21 mouse cellular contexts compared by ENCODE assay signal in genomic region chr1:120187059-120187458, GRCm38 (mm10).
DNase-seq lines count a peak whose midpoint lies in the region; ATAC-seq lines count a peak whose summit lies in the region.
"Had no signal": no experiment of that assay in that cellular context is flagged by ENCODE, and none has a peak within 500 bp of the region (broad histone marks: within the 10 kb centered on the region; RNA-seq: fewer than 3 reads in every experiment).

No protein-coding gene starts in this region.

- no peak overlapping the region for H3K4me3 ChIP-seq in kidney, embryonic 16.5 days (ENCODE audit: low read length)
- no peak overlapping the region for H3K4me3 ChIP-seq in forebrain, embryonic 12.5 days (replicated peaks)
- no peak overlapping the region for H3K4me3 ChIP-seq in hindbrain, embryonic 13.5 days
- no peak overlapping the region for H3K4me3 ChIP-seq in midbrain, embryonic 15.5 days
- H3K4me3 ChIP-seq: embryonic facial prominence, embryonic 10.5 days; limb, embryonic 13.5 days; myocyte had no signal

- no peaks in the 10 kb centered on the region for H3K27me3 ChIP-seq in kidney, embryonic 16.5 days (ENCODE audit: insufficient read depth, low read length)
- H3K27me3 ChIP-seq in forebrain, embryonic 12.5 days, result peaks cover 3% of the 10 kb centered on the region; the same call in 1 of the 2 replicates
- no peaks in the 10 kb centered on the region for H3K27me3 ChIP-seq in hindbrain, embryonic 13.5 days
- H3K27me3 ChIP-seq in midbrain, embryonic 15.5 days (replicated peaks), result no peaks in the 10 kb centered on the region
- H3K27me3 ChIP-seq: CH12.LX; limb, embryonic 13.5 days had no signal

- intact Hi-C loops in left cerebral cortex, postnatal 25 days (cut with DNase I), result no loop called here

- no peak overlapping the region for H3K4me2 ChIP-seq in kidney, embryonic 16.5 days (replicated peaks; ENCODE audit: low read depth, low read length)
- peak overlapping the region; percentile 11; the same call in 1 of the 2 replicates for H3K4me2 ChIP-seq in forebrain, embryonic 12.5 days
- H3K4me2 ChIP-seq in hindbrain, embryonic 13.5 days, result no peak overlapping the region
- H3K4me2 ChIP-seq in midbrain, embryonic 15.5 days, result no peak overlapping the region
- H3K4me2 ChIP-seq: limb, embryonic 13.5 days had no signal

- peak; percentile 15 for DNase-seq in kidney, adult 11 months
- DNase-seq in left cerebral cortex, postnatal 25 days (ENCODE audit: low spot score in 2 of 2), result no peak
- DNase-seq in heart, adult 8-10 months (ENCODE audit: low spot score), result no peak
- no peak for DNase-seq in ovary, postnatal 10 days (ENCODE audit: low spot score)
- DNase-seq: adrenal gland, adult 2 months; cerebellum, postnatal 36 days; gastrocnemius, postnatal 25 days; heart, postnatal 10 days; right cerebral cortex, postnatal 4 days; thymus, postnatal 4 days had no signal

- no peaks in the 10 kb centered on the region for H3K9me3 ChIP-seq in kidney, embryonic 16.5 days (ENCODE audit: low read length)
- H3K9me3 ChIP-seq in forebrain, embryonic 12.5 days, result 0 out of 2 replicates have a peak, but pooled peaks cover 3% of the 10 kb centered on the region
- no peaks in the 10 kb centered on the region for H3K9me3 ChIP-seq in hindbrain, embryonic 13.5 days
- H3K9me3 ChIP-seq in midbrain, embryonic 15.5 days, result 0 out of 2 replicates have a peak, but pooled peaks cover 2% of the 10 kb centered on the region
- H3K9me3 ChIP-seq: embryonic facial prominence, embryonic 10.5 days; limb, embryonic 13.5 days had no signal

- H3K27ac ChIP-seq in kidney, embryonic 16.5 days (ENCODE audit: low read length), result no peak overlapping the region
- no peak overlapping the region for H3K27ac ChIP-seq in forebrain, embryonic 12.5 days
- no peak overlapping the region for H3K27ac ChIP-seq in hindbrain, embryonic 13.5 days
- no peak overlapping the region for H3K27ac ChIP-seq in midbrain, embryonic 15.5 days
- H3K27ac ChIP-seq: embryonic facial prominence, embryonic 10.5 days; kidney, postnatal 0 days; limb, embryonic 13.5 days; liver, embryonic 14.5 days had no signal

- no peaks in the 10 kb centered on the region for H3K36me3 ChIP-seq in kidney, embryonic 16.5 days (ENCODE audit: insufficient read depth, low read length)
- H3K36me3 ChIP-seq in forebrain, embryonic 12.5 days (replicated peaks), result no peaks in the 10 kb centered on the region
- no peaks in the 10 kb centered on the region for H3K36me3 ChIP-seq in hindbrain, embryonic 13.5 days
- H3K36me3 ChIP-seq in midbrain, embryonic 15.5 days (replicated peaks), result no peaks in the 10 kb centered on the region
- H3K36me3 ChIP-seq: embryonic facial prominence, embryonic 10.5 days; limb, embryonic 13.5 days had no signal

- no peak for ATAC-seq in kidney, embryonic 16.5 days (ENCODE audit: low FRiP score, low TSS enrichment)
- ATAC-seq in forebrain, embryonic 12.5 days (ENCODE audit: low FRiP score), result peak; percentile 76
- peak; percentile 39; the same call in 1 of the 2 replicates for ATAC-seq in hindbrain, embryonic 13.5 days (ENCODE audit: low FRiP score)
- peak; percentile 88 for ATAC-seq in midbrain, embryonic 15.5 days (replicated peaks)
- ATAC-seq: inflammation-experienced regulatory T-cells, adult 6 months had no signal

- H3K9ac ChIP-seq in kidney, embryonic 16.5 days (replicated peaks; ENCODE audit: low read length), result no peak overlapping the region
- no peak overlapping the region for H3K9ac ChIP-seq in forebrain, embryonic 12.5 days
- no peak overlapping the region for H3K9ac ChIP-seq in hindbrain, embryonic 13.5 days
- no peak overlapping the region for H3K9ac ChIP-seq in midbrain, embryonic 15.5 days
- H3K9ac ChIP-seq: limb, embryonic 13.5 days; liver, embryonic 14.5 days had no signal

- WGBS in kidney, embryonic 16.5 days, result 71% methylated on average over 7 of the region's 7 CpGs
- WGBS in forebrain, embryonic 12.5 days, result 11% methylated on average over 7 of the region's 7 CpGs
- 41% methylated on average over 7 of the region's 7 CpGs for WGBS in hindbrain, embryonic 13.5 days
- WGBS in midbrain, embryonic 15.5 days, result 20% methylated on average over 7 of the region's 7 CpGs

- H3K4me1 ChIP-seq in kidney, embryonic 16.5 days (ENCODE audit: insufficient read depth, low read length), result no peaks in the 10 kb centered on the region
- peaks cover 9% of the 10 kb centered on the region; the same call in 1 of the 2 replicates for H3K4me1 ChIP-seq in forebrain, embryonic 12.5 days
- H3K4me1 ChIP-seq in hindbrain, embryonic 13.5 days (replicated peaks), result peaks cover 14% of the 10 kb centered on the region; the same call in 1 of the 2 replicates
- peaks cover 12% of the 10 kb centered on the region for H3K4me1 ChIP-seq in midbrain, embryonic 15.5 days
- H3K4me1 ChIP-seq: embryonic facial prominence, embryonic 10.5 days; limb, embryonic 13.5 days had no signal
